Mouse (Mus musculus): Measurements from ENCODE around the gene Pde4a.

DNA sequence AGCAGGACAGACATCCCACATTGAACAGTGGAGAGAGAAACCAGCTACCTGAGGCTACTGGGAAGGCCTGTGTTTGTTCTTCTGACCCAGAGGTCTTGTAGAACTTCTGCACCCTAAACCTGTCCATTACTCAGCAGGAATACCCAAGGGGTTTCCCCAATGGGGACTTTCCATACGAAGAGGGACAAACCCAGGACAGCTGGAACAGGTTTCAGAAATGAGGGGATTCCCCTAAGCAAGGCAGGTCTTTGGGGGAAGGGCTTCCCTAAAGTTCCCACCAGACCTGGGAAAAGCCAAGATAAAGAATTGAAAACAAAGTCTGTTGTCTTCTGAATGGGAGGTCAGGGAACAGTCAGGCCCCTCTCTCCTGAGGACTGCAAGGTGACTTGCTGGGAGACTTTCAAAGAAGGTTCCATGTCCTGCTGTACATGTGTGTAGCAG lies 29.6 kb upstream of the Pde4a start:
- TF ChIP-seq CTCF (IDR thresholded peaks at IDR 0.05; ENCODE audit: low read depth) (no peak), EP300 (optimal IDR thresholded peaks at IDR 0.05) (no peak)
